ENCODE assay signal across 12 mouse cellular contexts in genomic region chr9:85663810-85664209, GRCm38 (mm10).
"Had no signal": no experiment of that assay in that cellular context is flagged by ENCODE, and none has a peak within 500 bp of the region (broad histone marks: within the 10 kb centered on the region; RNA-seq: fewer than 3 reads in every experiment).

No protein-coding gene starts in this region.

- H3K4me3 ChIP-seq: kidney, embryonic 15.5 days; limb, embryonic 15.5 days; liver, embryonic 12.5 days; myocyte; neural tube, embryonic 15.5 days; stomach, embryonic 15.5 days had no signal

- H3K4me1 ChIP-seq: limb, embryonic 15.5 days; liver, embryonic 12.5 days; neural tube, embryonic 15.5 days; stomach, embryonic 15.5 days had no signal

- DNase-seq: lung, postnatal 10 days; right cerebral cortex, postnatal 14 days; thymus, adult 2 months; thymus, postnatal 25 days had no signal

- H3K4me2 ChIP-seq: kidney, embryonic 15.5 days; limb, embryonic 15.5 days; liver, embryonic 12.5 days; lung, embryonic 14.5 days; midbrain, embryonic 11.5 days; neural tube, embryonic 15.5 days; stomach, embryonic 15.5 days had no signal

- H3K36me3 ChIP-seq: kidney, embryonic 15.5 days; limb, embryonic 15.5 days; liver, embryonic 12.5 days; neural tube, embryonic 15.5 days; stomach, embryonic 15.5 days had no signal

- H3K27me3 ChIP-seq: kidney, embryonic 15.5 days; limb, embryonic 15.5 days; liver, embryonic 12.5 days; neural tube, embryonic 15.5 days; stomach, embryonic 15.5 days had no signal

- ATAC-seq: liver, embryonic 12.5 days had no signal

- H3K9me3 ChIP-seq: kidney, embryonic 15.5 days; limb, embryonic 15.5 days; liver, embryonic 12.5 days; neural tube, embryonic 15.5 days; stomach, embryonic 15.5 days had no signal

- H3K27ac ChIP-seq: kidney, embryonic 15.5 days; limb, embryonic 15.5 days; liver, embryonic 12.5 days; neural tube, embryonic 15.5 days; stomach, embryonic 15.5 days had no signal

- H3K9ac ChIP-seq: kidney, embryonic 15.5 days; limb, embryonic 15.5 days; liver, embryonic 12.5 days; lung, embryonic 14.5 days; neural tube, embryonic 15.5 days; stomach, embryonic 15.5 days had no signal
